Mouse (Mus musculus): Measurements from ENCODE around the gene Tmem80. TPM values are rescaled to one million over a fixed set of nuclear protein-coding genes. Genes with fewer than 3 reads are reported as not detected.

Tmem80 gene
- polyA plus RNA-seq, 1 experiment = 66.7 TPM

DNA sequence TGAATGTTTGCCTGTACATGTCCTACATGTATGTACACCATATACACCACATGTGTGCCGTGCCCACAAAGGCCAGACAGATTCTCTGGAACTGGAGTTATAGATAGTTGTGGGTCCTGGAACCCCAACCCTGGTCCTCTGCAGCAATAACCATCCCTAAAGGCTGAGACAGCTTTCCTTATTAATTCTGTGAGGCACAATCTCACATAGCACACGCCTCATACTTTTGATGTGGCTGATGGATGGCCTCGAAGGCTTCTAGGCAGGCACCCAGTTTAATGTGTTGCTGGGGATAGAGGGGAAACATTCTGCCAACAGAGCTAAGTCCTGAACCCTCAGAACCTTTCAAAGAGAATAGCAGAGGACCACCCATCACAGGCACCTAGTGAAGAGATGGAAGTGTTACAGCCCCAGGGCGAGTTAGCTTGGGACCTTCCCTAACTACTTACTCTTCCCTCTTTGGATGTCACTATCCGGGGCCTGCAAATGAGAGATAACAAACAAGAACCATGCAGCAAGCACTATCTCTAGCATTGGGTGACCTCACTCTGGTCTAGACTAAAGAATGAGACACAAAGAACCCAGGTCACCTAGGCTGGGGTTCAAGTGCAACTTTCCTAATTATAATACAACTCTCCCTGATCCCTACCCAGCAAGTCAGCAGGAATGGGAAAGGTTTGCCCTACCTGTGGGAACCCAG is 37.0 kb downstream of the Tmem80 start:
- 77% methylated on average over 5 of the region's 5 CpGs for WGBS
- TF ChIP-seq POLR2A (IDR thresholded peaks at IDR 0.05; ENCODE audit: borderline replicate concordance, insufficient read depth, low read length) (no peak), CTCF (IDR thresholded peaks at IDR 0.05; ENCODE audit: borderline replicate concordance, insufficient read depth, low read depth, low read length) (no peak)
- Histone ChIP-seq H3K4me3 (replicated peaks; ENCODE audit: insufficient read depth, low read depth, low read length) (no peak overlapping the region), H3K4me1 (ENCODE audit: control insufficient read depth, insufficient read depth, low read length) (peaks cover 5% of the 10 kb centered on the region), H3K27me3 (ENCODE audit: control insufficient read depth, insufficient read depth, low read length) (no peaks in the 10 kb centered on the region), H3K27ac (ENCODE audit: insufficient read depth, low read length) (peak overlapping the region; percentile 50; the same call in 1 of the 2 replicates)
- no peak for DNase-seq

DNA sequence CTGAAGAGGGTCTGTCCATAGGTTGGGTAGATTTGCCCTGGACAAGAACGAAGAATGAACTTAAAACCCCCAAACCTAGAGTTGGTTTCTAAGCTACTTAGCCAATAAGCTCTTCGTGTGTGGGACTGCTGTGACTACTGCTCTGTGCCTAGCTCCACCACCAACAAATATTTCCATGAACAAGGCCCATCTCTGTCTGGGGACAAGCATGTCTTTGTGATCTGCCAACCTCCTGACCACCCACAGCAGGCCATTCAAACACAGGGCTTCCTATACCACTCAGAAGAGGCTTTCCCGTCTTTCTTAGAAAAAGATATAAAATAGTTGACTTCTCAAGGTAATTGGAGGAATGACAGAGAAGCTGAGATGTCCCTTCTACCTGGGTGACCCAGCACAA is 37.5 kb downstream of the Tmem80 start:
- no peak for DNase-seq
- 57% methylated on average over 3 of the region's 3 CpGs for WGBS
- H3K4me3 ChIP-seq (replicated peaks; ENCODE audit: insufficient read depth, low read depth, low read length) = no peak overlapping the region
- TF ChIP-seq CTCF (IDR thresholded peaks at IDR 0.05; ENCODE audit: borderline replicate concordance, insufficient read depth, low read depth, low read length) (no peak), POLR2A (IDR thresholded peaks at IDR 0.05; ENCODE audit: borderline replicate concordance, insufficient read depth, low read length) (no peak)
- H3K27ac ChIP-seq (ENCODE audit: insufficient read depth, low read length) = peak overlapping the region; percentile 69; the same call in 1 of the 2 replicates
- no peaks in the 10 kb centered on the region for H3K27me3 ChIP-seq (ENCODE audit: control insufficient read depth, insufficient read depth, low read length)
- H3K4me1 ChIP-seq (ENCODE audit: control insufficient read depth, insufficient read depth, low read length) = peaks cover 5% of the 10 kb centered on the region

DNA sequence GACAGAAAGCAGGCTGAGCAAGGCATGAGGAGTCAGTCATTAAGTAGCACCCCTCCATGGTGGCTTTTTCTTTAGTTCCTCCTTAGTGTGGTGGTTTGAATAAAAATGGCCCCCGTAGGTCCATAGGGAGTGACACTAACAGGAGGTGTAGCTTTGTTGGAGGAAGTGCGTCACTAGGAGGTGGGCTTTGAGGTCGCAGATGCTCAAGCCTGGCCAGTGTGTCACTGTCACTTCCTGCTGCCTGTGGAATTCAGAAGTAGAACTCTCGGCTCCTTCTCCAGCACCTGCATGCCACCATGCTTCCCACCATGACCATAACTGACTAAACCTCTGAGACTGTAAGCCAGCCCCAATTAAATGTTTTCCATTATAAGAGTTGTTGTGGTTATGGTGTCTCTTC is 39.8 kb downstream of the Tmem80 start:
- Histone ChIP-seq H3K4me1 (ENCODE audit: control insufficient read depth, insufficient read depth, low read length) (no peaks in the 10 kb centered on the region), H3K27me3 (ENCODE audit: control insufficient read depth, insufficient read depth, low read length) (no peaks in the 10 kb centered on the region), H3K4me3 (replicated peaks; ENCODE audit: insufficient read depth, low read depth, low read length) (no peak overlapping the region), H3K27ac (ENCODE audit: insufficient read depth, low read length) (no peak overlapping the region)
- 80% methylated on average over 4 of the region's 4 CpGs for WGBS
- no peak for DNase-seq
- no peak for TF ChIP-seq CTCF (IDR thresholded peaks at IDR 0.05; ENCODE audit: borderline replicate concordance, insufficient read depth, low read depth, low read length)
- no peak for TF ChIP-seq POLR2A (IDR thresholded peaks at IDR 0.05; ENCODE audit: borderline replicate concordance, insufficient read depth, low read length)

DNA sequence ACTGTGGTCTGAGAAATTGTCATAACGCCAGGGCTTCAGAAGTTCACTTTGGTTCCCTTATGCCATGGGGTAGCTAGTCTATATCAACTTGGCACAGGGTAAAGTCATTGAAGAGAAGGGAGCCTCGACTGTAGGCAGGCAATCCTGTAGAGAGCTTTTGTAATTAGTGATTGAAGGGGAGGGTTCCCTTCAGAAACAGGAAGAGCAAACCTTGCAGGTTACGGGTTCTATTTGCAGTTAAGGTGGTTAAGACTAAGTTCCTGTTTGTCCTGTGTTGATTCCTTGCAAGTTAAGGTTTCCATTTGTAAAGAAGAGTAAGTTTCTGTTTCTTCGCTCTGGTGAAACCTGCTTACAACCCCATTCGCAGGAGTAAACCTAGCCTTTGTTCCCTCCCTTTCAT is 42.4 kb downstream of the Tmem80 start:
- H3K4me3 ChIP-seq (replicated peaks; ENCODE audit: insufficient read depth, low read depth, low read length) = no peak overlapping the region
- H3K27me3 ChIP-seq (ENCODE audit: control insufficient read depth, insufficient read depth, low read length) = no peaks in the 10 kb centered on the region
- TF ChIP-seq POLR2A (IDR thresholded peaks at IDR 0.05; ENCODE audit: borderline replicate concordance, insufficient read depth, low read length) (no peak), CTCF (IDR thresholded peaks at IDR 0.05; ENCODE audit: borderline replicate concordance, insufficient read depth, low read depth, low read length) (no peak)
- H3K27ac ChIP-seq (ENCODE audit: insufficient read depth, low read length) = no peak overlapping the region
- DNase-seq = no peak
- WGBS = 73% methylated on average over 5 of the region's 5 CpGs
- H3K4me1 ChIP-seq (ENCODE audit: control insufficient read depth, insufficient read depth, low read length) = no peaks in the 10 kb centered on the region

DNA sequence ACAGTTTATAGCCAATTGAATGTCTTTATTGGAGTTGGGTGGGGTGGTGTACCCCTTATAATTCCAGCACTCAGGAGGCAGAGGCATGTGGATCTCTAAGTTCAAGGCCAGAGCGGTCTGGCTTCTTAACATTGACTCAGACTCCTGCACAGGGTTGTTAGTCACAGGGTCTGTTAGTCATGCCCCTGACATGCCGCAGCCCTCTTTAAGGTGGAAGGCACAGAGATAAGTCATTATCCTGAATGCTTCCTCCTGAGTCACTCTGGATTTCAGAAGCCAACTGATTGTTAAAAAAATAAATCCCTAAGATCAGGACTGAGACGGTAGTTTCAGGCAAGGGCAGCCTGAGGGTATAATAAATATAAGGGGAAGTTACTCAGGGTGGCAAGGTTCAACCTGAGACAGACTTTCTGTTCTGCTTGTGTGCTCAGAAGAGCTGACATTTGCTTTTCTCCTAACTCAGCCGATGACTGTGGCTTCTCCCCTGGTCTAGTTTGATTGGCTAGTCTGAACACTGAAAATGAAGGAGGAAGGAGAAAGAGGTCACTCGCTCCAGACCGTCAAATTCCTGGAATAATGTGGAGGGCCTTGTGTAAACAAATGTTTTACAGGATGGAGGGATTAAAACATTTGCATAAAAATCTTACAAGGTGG is 44.5 kb downstream of the Tmem80 start:
- H3K27ac ChIP-seq (ENCODE audit: insufficient read depth, low read length) = no peak overlapping the region
- no peaks in the 10 kb centered on the region for H3K4me1 ChIP-seq (ENCODE audit: control insufficient read depth, insufficient read depth, low read length)
- no peak for DNase-seq
- TF ChIP-seq POLR2A (IDR thresholded peaks at IDR 0.05; ENCODE audit: borderline replicate concordance, insufficient read depth, low read length) (no peak), CTCF (IDR thresholded peaks at IDR 0.05; ENCODE audit: borderline replicate concordance, insufficient read depth, low read depth, low read length) (no peak)
- H3K4me3 ChIP-seq (replicated peaks; ENCODE audit: insufficient read depth, low read depth, low read length) = no peak overlapping the region
- WGBS = 85% methylated on average over 6 of the region's 6 CpGs
- no peaks in the 10 kb centered on the region for H3K27me3 ChIP-seq (ENCODE audit: control insufficient read depth, insufficient read depth, low read length)

DNA sequence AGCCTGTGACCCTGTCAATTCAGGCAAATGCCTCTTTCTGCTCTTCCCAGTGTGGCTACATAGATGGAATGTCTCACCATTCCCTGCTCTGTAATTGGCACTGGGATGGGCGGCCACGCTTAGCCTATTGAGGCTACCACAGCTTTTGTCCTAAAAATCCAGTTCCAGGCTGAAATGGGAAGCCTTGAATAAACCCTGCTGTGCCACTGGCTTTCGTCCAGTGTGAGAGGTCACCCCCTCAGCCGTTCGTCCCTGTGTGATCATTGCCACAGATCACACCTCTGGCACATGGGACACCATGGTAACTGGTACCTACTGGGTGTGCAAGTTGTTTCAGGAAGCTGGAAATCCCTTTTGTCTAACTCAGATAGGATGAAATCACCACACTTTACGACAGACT is 46.1 kb downstream of the Tmem80 start:
- Histone ChIP-seq H3K4me1 (ENCODE audit: control insufficient read depth, insufficient read depth, low read length) (no peaks in the 10 kb centered on the region), H3K27me3 (ENCODE audit: control insufficient read depth, insufficient read depth, low read length) (no peaks in the 10 kb centered on the region), H3K27ac (ENCODE audit: insufficient read depth, low read length) (no peak overlapping the region), H3K4me3 (replicated peaks; ENCODE audit: insufficient read depth, low read depth, low read length) (no peak overlapping the region)
- WGBS = 36% methylated on average over 6 of the region's 6 CpGs
- TF ChIP-seq POLR2A (IDR thresholded peaks at IDR 0.05; ENCODE audit: borderline replicate concordance, insufficient read depth, low read length) (no peak), CTCF (IDR thresholded peaks at IDR 0.05; ENCODE audit: borderline replicate concordance, insufficient read depth, low read depth, low read length) (no peak)
- no peak for DNase-seq

DNA sequence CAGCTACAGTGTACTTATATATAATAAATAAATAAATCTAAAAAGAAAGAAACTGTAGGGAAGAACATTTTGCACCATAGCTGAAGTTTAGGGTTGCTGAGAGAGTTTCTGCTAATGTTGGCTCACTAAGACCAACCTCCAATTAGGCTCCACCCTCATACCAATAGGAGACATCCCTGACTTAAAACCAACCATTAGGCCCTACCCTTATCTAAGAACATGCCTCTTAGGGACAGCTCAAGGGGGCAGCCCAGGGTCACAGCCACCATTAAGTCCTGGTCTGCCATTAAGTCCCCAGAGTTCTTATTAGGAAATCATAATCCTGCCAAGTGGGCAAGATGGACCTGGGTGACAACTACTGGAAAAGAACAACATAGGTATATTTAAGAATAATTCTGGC is 46.9 kb downstream of the Tmem80 start:
- DNase-seq = no peak
- TF ChIP-seq CTCF (IDR thresholded peaks at IDR 0.05; ENCODE audit: borderline replicate concordance, insufficient read depth, low read depth, low read length) (no peak), POLR2A (IDR thresholded peaks at IDR 0.05; ENCODE audit: borderline replicate concordance, insufficient read depth, low read length) (no peak)
- H3K4me1 ChIP-seq (ENCODE audit: control insufficient read depth, insufficient read depth, low read length) = no peaks in the 10 kb centered on the region
- no peak overlapping the region for H3K4me3 ChIP-seq (replicated peaks; ENCODE audit: insufficient read depth, low read depth, low read length)
- H3K27ac ChIP-seq (ENCODE audit: insufficient read depth, low read length) = no peak overlapping the region
- H3K27me3 ChIP-seq (ENCODE audit: control insufficient read depth, insufficient read depth, low read length) = no peaks in the 10 kb centered on the region

DNA sequence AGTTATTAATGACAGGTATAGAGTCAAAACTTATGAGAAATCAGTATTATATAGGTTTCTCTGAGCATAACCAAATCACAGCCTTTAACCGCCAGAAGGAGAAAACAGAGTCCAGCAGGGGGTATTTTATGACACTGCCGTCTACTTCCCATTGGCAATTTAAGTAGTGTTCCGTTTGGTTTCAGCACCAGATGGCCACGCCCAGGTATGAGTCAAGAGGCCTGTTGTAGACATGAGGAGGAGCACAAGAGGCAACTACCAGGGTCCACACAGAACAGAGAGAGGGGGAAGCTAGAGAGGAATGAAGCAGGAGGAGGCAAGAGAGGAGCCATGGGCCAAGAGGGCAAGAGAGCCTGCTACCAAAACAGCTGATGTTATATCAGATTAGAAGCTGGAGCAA is 52.0 kb downstream of the Tmem80 start:
- no peaks in the 10 kb centered on the region for H3K4me1 ChIP-seq (ENCODE audit: control insufficient read depth, insufficient read depth, low read length)
- WGBS = 40% methylated on average over 4 of the region's 4 CpGs
- DNase-seq = no peak
- no peaks in the 10 kb centered on the region for H3K27me3 ChIP-seq (ENCODE audit: control insufficient read depth, insufficient read depth, low read length)
- no peak overlapping the region for H3K27ac ChIP-seq (ENCODE audit: insufficient read depth, low read length)
- H3K4me3 ChIP-seq (replicated peaks; ENCODE audit: insufficient read depth, low read depth, low read length) = no peak overlapping the region
- TF ChIP-seq CTCF (IDR thresholded peaks at IDR 0.05; ENCODE audit: borderline replicate concordance, insufficient read depth, low read depth, low read length) (no peak), POLR2A (IDR thresholded peaks at IDR 0.05; ENCODE audit: borderline replicate concordance, insufficient read depth, low read length) (no peak)

Measured in cerebellum, adult 2 months (tissue).